Mouse (Mus musculus) ES-E14 (cell line): Measurements from ENCODE around the gene Phc1. TPM values are rescaled to one million over a fixed set of nuclear protein-coding genes. Genes with fewer than 3 reads are reported as not detected.

Source experiments
- DNase-seq: peaks from one replicate; pipeline ENCODE4 v3.0.0-alpha.2; 2013; ENCODE audit warnings: low read depth, low spot score
- H3K27ac ChIP-seq: 2 replicates; pipeline ENCODE4 v1.5.1; 2012; ENCODE audit warnings: low read depth, mild to moderate bottlenecking, low read length, moderate library complexity, mixed read lengths; ENCODE audit not compliant: poor library complexity, insufficient read depth, severe bottlenecking
- H3K36me3 ChIP-seq: 2 replicates; pipeline ENCODE4 v1.6.1; 2012; ENCODE audit warnings: mild to moderate bottlenecking, low read length, moderate library complexity, mixed read lengths; ENCODE audit not compliant: control insufficient read depth, poor library complexity, insufficient read depth, severe bottlenecking
- H3K4me1 ChIP-seq, 2 experiments: fragments of 150-350 bp in 1 of 2; sonication (generic) in 1 of 2; 2 replicates each; pipeline ENCODE4 v1.6.1; 2012; ENCODE audit warnings: low read length in 2 of 2, mild to moderate bottlenecking in 1 of 2, mixed read lengths in 1 of 2; ENCODE audit not compliant: control insufficient read depth in 2 of 2, insufficient read depth in 2 of 2, poor library complexity in 1 of 2
- H3K4me3 ChIP-seq, 2 experiments: fragments of 150-350 bp in 1 of 2; sonication (generic) in 1 of 2; 2 replicates each; pipeline ENCODE4 v1.5.1; 2012; ENCODE audit warnings: low read length in 2 of 2, low read depth in 1 of 2, mild to moderate bottlenecking in 1 of 2, mixed read lengths in 1 of 2; ENCODE audit not compliant: insufficient read depth in 1 of 2, poor library complexity in 1 of 2, severe bottlenecking in 1 of 2
- H3K9ac ChIP-seq: 2 replicates; pipeline ENCODE4 v1.6.1; 2012; ENCODE audit warnings: low read depth, mild to moderate bottlenecking, low read length, mixed read lengths; ENCODE audit not compliant: poor library complexity, insufficient read depth, severe bottlenecking
- H3K9me3 ChIP-seq: fragments of 150-350 bp; sonication (generic); 2 replicates; pipeline ENCODE4 v1.6.1; 2012; ENCODE audit warnings: low read depth, mild to moderate bottlenecking, low read length; ENCODE audit not compliant: control insufficient read depth, insufficient read depth
- CHD2 ChIP-seq: IDR thresholded peaks from 2 replicates; pipeline ENCODE4 v1.6.1; 2014; ENCODE audit warnings: mild to moderate bottlenecking, low read depth, low read length, inconsistent platforms
- HCFC1 ChIP-seq: IDR thresholded peaks from 2 replicates; pipeline ENCODE4 v1.6.1; 2012; ENCODE audit warnings: low read length, inconsistent platforms, borderline replicate concordance; ENCODE audit not compliant: insufficient read depth
- MAFK ChIP-seq: IDR thresholded peaks from 2 replicates; pipeline ENCODE4 v1.6.1; 2014; ENCODE audit warnings: mild to moderate bottlenecking, low read depth, low read length, inconsistent platforms; ENCODE audit not compliant: insufficient read depth
- ZC3H11A ChIP-seq: IDR thresholded peaks from 2 replicates; pipeline ENCODE4 v1.6.1; 2012; ENCODE audit warnings: low read depth, mild to moderate bottlenecking, inconsistent platforms, low read length, borderline replicate concordance
- ZNF384 ChIP-seq: IDR thresholded peaks from 2 replicates; pipeline ENCODE4 v1.6.1; 2012; ENCODE audit warnings: low read depth, low read length, inconsistent platforms
- in situ Hi-C, 2 experiments: fragments of 600-800 bp; cut with MboI; formaldehyde crosslinking; loops; one replicate each; pipeline ENCODE4 v1.15.1; 2025; ENCODE audit warnings: low sequenced_read_pairs in 2 of 2, inconsistent platforms in 1 of 2; ENCODE audit not compliant: unreplicated experiment in 2 of 2
- total RNA-seq: library from RNA; depleted of rRNA; stranded (reverse); fragments of 300-350 nt; gene quantifications from 2 replicates; pipeline ENCODE4 v1.2.3, GENCODE M21; 2012

Gene Phc1
- total RNA-seq, 1 experiment: 169 TPM

DNA sequence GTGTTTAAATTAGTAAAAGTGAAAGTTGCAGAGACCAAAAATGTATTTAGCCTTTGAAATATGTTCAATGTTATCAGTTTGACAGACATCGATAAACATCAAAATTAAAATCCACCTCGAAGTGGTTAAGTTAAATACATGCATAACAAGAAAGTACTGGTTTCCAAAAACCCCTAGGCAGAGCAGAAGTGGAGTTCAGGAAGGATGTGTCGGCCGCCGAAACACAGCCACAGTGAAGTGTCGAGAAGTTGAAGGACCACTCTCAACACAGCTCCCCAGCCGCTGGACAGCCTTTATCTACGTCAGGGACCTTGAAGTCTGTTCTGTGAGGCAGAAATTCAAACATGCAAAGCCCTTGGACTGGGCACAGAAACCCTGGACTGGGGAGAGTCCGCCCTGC, 36.8 kb downstream of the Phc1 start:
- Histone ChIP-seq H3K4me1 (no peaks in the 10 kb centered on the region), H3K4me3 (no peak overlapping the region), H3K9ac (peak overlapping the region; percentile 12; the same call in 1 of the 2 replicates), H3K9me3 (no peaks in the 10 kb centered on the region), H3K27ac (no peak overlapping the region), H3K36me3 (no peaks in the 10 kb centered on the region)
- in situ Hi-C loops: no loop called here
- TF ChIP-seq ZNF384 (no peak), ZC3H11A (no peak), HCFC1 (no peak), CHD2 (no peak), MAFK (no peak)
- no peak for DNase-seq

DNA sequence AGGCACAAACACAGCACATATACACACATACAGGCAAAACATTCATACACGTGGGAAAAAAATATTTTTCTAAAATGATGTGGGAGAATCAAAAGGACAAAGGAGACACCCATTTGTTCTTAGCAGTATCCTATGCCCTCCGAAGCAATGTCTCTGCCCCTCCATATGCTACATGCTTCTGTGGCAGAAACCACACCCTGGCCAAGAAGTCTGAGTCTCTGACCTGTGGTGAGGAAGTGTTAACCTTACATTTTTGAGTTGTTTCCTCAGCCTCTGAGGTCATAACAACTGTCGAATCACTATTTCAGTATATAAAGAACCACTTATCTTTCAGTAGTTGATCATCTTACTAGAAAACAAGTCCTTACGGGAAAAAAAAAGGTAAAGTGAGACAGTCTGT, 37.7 kb downstream of the Phc1 start:
- peaks cover 2 to 4% of the 10 kb centered on the region in 2 experiments; a peak in 1 of 4 replicates for H3K4me1 ChIP-seq
- TF ChIP-seq ZC3H11A: no peak
- no peak for TF ChIP-seq HCFC1
- TF ChIP-seq MAFK: no peak
- TF ChIP-seq CHD2: no peak
- TF ChIP-seq ZNF384: no peak
- no peak for DNase-seq
- no peak overlapping the region for H3K27ac ChIP-seq
- in situ Hi-C loops: no loop called here
- no peak overlapping the region for H3K4me3 ChIP-seq
- H3K9ac ChIP-seq: no peak overlapping the region
- H3K36me3 ChIP-seq: no peaks in the 10 kb centered on the region
- H3K9me3 ChIP-seq: no peaks in the 10 kb centered on the region

- in situ Hi-C loops: no loop called here
- no peaks in the 10 kb centered on the region for H3K36me3 ChIP-seq
- H3K4me3 ChIP-seq: no peak overlapping the region
- no peak for TF ChIP-seq ZC3H11A
- TF ChIP-seq ZNF384: no peak
- TF ChIP-seq HCFC1: no peak
- TF ChIP-seq MAFK: no peak
- no peak for TF ChIP-seq CHD2
- H3K9me3 ChIP-seq: no peaks in the 10 kb centered on the region
- H3K27ac ChIP-seq: no peak overlapping the region
- DNase-seq: no peak
- H3K9ac ChIP-seq: no peak overlapping the region
- peaks cover 3 to 4% of the 10 kb centered on the region in 2 experiments; a peak in 2 of 4 replicates for H3K4me1 ChIP-seq
Measured at GRCm38 (mm10) chr6:122302121-122302520, 38.2 kb downstream of the Phc1 start.

DNA sequence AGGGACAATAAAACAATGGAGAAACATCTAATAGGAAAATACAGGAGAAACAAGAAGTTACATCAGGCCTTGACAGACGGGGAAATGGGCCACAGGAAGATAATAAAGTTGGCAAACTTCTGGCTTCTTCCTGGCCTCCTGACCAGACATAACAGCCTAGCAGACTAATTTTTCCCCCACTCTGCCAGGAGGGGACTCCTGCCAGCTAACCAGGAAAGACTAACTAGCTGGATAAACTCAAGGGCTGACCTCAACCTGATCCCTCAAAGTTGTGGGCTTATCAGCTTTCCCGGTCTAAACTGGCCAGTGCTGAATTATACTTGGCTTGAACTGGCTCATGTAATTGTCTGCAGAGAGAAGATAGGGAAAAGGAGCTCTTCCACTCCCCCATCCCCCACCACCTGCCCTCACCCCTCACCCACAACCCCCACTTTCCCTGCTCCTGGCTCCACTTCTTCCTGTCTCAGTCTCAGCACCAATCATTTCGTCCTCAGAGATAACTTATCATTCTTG, 40.7 kb downstream of the Phc1 start:
- Histone ChIP-seq H3K36me3 (no peaks in the 10 kb centered on the region), H3K27ac (no peak overlapping the region), H3K9ac (no peak overlapping the region), H3K9me3 (no peaks in the 10 kb centered on the region), H3K4me1 (peaks cover 4% of the 10 kb centered on the region in 2 experiments; a peak in 2 of 4 replicates), H3K4me3 (no peak overlapping the region)
- in situ Hi-C loops: no loop called here
- TF ChIP-seq ZNF384 (no peak), HCFC1 (no peak)
- DNase-seq: no peak

- DNase-seq: no peak
- no peak for TF ChIP-seq HCFC1
- no peak for TF ChIP-seq ZNF384
- TF ChIP-seq ZC3H11A: no peak
- no peak for TF ChIP-seq CHD2
- TF ChIP-seq MAFK: no peak
- Histone ChIP-seq H3K9ac (no peak overlapping the region), H3K9me3 (no peaks in the 10 kb centered on the region), H3K4me1 (peaks cover 4% of the 10 kb centered on the region in 2 experiments; a peak in 2 of 4 replicates), H3K4me3 (no peak overlapping the region), H3K36me3 (no peaks in the 10 kb centered on the region), H3K27ac (no peak overlapping the region)
- in situ Hi-C loops: no loop called here
Measured at GRCm38 (mm10) chr6:122298223-122298609, 42.1 kb downstream of the Phc1 start.
